Mouse (Mus musculus): ENCODE results near the gene Cer1. TPM values are rescaled to one million over a fixed set of nuclear protein-coding genes. Genes with fewer than 3 reads are reported as not detected.

Cer1 gene
- polyA plus RNA-seq, 1 experiment: not detected

- peaks cover 12% of the 10 kb centered on the region for H3K4me1 ChIP-seq (ENCODE audit: control insufficient read depth, insufficient read depth, low read length)
Observed at GRCm38 (mm10) chr4:82886148-82886547, 1.2 kb upstream of the Cer1 start.

GRCm38 (mm10) chr4:82885535-82885913 lies 576 bp upstream of the Cer1 start:
- H3K27me3 ChIP-seq (ENCODE audit: control insufficient read depth, insufficient read depth, low read length): no peaks in the 10 kb centered on the region
- no peak overlapping the region for H3K27ac ChIP-seq (ENCODE audit: insufficient read depth, low read length)
- no peak for DNase-seq
- TF ChIP-seq POLR2A (IDR thresholded peaks at IDR 0.05; ENCODE audit: borderline replicate concordance, insufficient read depth, low read length) (no peak), CTCF (IDR thresholded peaks at IDR 0.05; ENCODE audit: borderline replicate concordance, insufficient read depth, low read depth, low read length) (no peak)
- 80% methylated on average over 1 of the region's 1 CpGs for WGBS
- no peak overlapping the region for H3K4me3 ChIP-seq (replicated peaks; ENCODE audit: insufficient read depth, low read depth, low read length)
- H3K4me1 ChIP-seq (ENCODE audit: control insufficient read depth, insufficient read depth, low read length): peaks cover 12% of the 10 kb centered on the region

More at GRCm38 (mm10) chr4:82886148-82886547, 1.2 kb upstream of the Cer1 start:
- no peak overlapping the region for H3K27ac ChIP-seq (ENCODE audit: insufficient read depth, low read length)
- no peak for DNase-seq
- TF ChIP-seq POLR2A (IDR thresholded peaks at IDR 0.05; ENCODE audit: borderline replicate concordance, insufficient read depth, low read length): no peak
- TF ChIP-seq CTCF (IDR thresholded peaks at IDR 0.05; ENCODE audit: borderline replicate concordance, insufficient read depth, low read depth, low read length): no peak
- WGBS: 93% methylated on average over 2 of the region's 2 CpGs
- H3K27me3 ChIP-seq (ENCODE audit: control insufficient read depth, insufficient read depth, low read length): no peaks in the 10 kb centered on the region
- H3K4me3 ChIP-seq (replicated peaks; ENCODE audit: insufficient read depth, low read depth, low read length): no peak overlapping the region

- TF ChIP-seq CTCF (IDR thresholded peaks at IDR 0.05; ENCODE audit: borderline replicate concordance, insufficient read depth, low read depth, low read length): no peak
- TF ChIP-seq POLR2A (IDR thresholded peaks at IDR 0.05; ENCODE audit: borderline replicate concordance, insufficient read depth, low read length): no peak
- Histone ChIP-seq H3K4me3 (replicated peaks; ENCODE audit: insufficient read depth, low read depth, low read length) (no peak overlapping the region), H3K27ac (ENCODE audit: insufficient read depth, low read length) (no peak overlapping the region), H3K4me1 (ENCODE audit: control insufficient read depth, insufficient read depth, low read length) (peaks cover 12% of the 10 kb centered on the region), H3K27me3 (ENCODE audit: control insufficient read depth, insufficient read depth, low read length) (no peaks in the 10 kb centered on the region)
- 89% methylated on average over 9 of the region's 9 CpGs for WGBS
- DNase-seq: no peak
Observed at GRCm38 (mm10) chr4:82882500-82882899, 2.4 kb downstream of the Cer1 start.

DNA sequence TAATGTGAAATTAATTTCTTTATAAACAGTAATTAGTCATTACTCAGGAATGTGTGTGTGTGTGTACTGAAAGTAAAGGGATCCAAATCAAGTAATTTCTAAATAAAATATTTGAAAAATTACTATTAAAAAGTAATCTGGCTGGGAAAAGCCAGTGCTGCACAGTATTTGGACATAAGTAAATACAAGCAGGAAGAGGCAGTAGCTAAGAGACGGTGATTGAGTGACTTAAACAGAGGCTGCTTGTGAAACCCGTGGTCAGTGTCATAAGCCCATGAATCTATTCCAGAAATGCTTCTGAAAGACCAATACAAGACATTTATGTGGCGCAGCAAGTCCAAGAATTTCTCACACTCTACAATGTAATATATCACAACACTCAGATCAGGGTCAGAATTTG lies 3.6 kb downstream of the Cer1 start:
- H3K27ac ChIP-seq (ENCODE audit: insufficient read depth, low read length): no peak overlapping the region
- WGBS: 92% methylated on average over 3 of the region's 3 CpGs
- H3K27me3 ChIP-seq (ENCODE audit: control insufficient read depth, insufficient read depth, low read length): no peaks in the 10 kb centered on the region
- no peak for DNase-seq
- no peak for TF ChIP-seq CTCF (IDR thresholded peaks at IDR 0.05; ENCODE audit: borderline replicate concordance, insufficient read depth, low read depth, low read length)
- no peak for TF ChIP-seq POLR2A (IDR thresholded peaks at IDR 0.05; ENCODE audit: borderline replicate concordance, insufficient read depth, low read length)
- H3K4me3 ChIP-seq (replicated peaks; ENCODE audit: insufficient read depth, low read depth, low read length): no peak overlapping the region
- peaks cover 12% of the 10 kb centered on the region for H3K4me1 ChIP-seq (ENCODE audit: control insufficient read depth, insufficient read depth, low read length)

DNA sequence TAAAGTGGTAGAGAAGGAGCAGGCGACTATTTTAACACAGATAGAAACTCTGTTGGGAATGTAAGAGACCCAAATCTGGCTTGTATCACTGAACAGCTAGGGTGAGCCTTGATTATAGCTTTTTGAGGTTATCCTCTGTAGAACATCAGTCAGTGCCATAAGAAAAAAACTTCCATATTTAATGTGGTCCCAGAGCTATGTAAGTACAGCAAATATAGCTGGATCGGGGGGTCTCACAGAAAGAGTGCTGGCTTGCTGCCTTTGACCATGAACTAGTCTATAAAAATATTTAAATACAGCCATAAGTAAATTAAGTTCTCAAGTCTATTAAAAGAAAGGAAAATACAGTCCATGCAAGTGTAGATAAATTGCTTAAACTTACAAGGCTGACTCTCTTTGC lies 4.7 kb downstream of the Cer1 start:
- H3K4me3 ChIP-seq (replicated peaks; ENCODE audit: insufficient read depth, low read depth, low read length): no peak overlapping the region
- H3K27ac ChIP-seq (ENCODE audit: insufficient read depth, low read length): no peak overlapping the region
- WGBS: 83% methylated on average over 2 of the region's 2 CpGs
- DNase-seq: no peak
- H3K27me3 ChIP-seq (ENCODE audit: control insufficient read depth, insufficient read depth, low read length): no peaks in the 10 kb centered on the region
- peaks cover 12% of the 10 kb centered on the region for H3K4me1 ChIP-seq (ENCODE audit: control insufficient read depth, insufficient read depth, low read length)
- no peak for TF ChIP-seq CTCF (IDR thresholded peaks at IDR 0.05; ENCODE audit: borderline replicate concordance, insufficient read depth, low read depth, low read length)
- TF ChIP-seq POLR2A (IDR thresholded peaks at IDR 0.05; ENCODE audit: borderline replicate concordance, insufficient read depth, low read length): no peak

DNA sequence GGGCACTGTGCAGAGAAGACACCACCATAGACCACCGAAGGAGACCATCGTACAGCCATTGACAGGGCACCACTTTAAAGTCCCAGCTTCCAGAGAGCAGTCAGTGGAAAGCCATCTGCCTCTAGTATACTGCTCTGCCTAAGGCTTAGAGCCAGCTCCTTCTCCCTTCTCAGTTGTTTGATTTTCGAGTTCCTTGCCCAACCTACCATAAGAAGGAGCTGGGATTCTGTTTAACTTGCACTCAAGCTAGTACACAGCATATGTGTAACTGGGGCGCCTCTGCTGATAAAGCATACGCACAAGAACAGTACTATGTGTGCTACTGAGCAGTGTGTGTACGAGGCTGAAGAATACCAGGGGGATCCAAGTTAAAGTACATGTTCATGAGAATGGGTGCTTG lies 5.8 kb downstream of the Cer1 start:
- H3K27ac ChIP-seq (ENCODE audit: insufficient read depth, low read length): no peak overlapping the region
- 69% methylated on average over 6 of the region's 6 CpGs for WGBS
- no peak for DNase-seq
- TF ChIP-seq POLR2A (IDR thresholded peaks at IDR 0.05; ENCODE audit: borderline replicate concordance, insufficient read depth, low read length) (no peak), CTCF (IDR thresholded peaks at IDR 0.05; ENCODE audit: borderline replicate concordance, insufficient read depth, low read depth, low read length) (no peak)
- no peaks in the 10 kb centered on the region for H3K27me3 ChIP-seq (ENCODE audit: control insufficient read depth, insufficient read depth, low read length)
- H3K4me1 ChIP-seq (ENCODE audit: control insufficient read depth, insufficient read depth, low read length): peaks cover under 1% of the 10 kb centered on the region; the same call in 1 of the 2 replicates
- H3K4me3 ChIP-seq (replicated peaks; ENCODE audit: insufficient read depth, low read depth, low read length): no peak overlapping the region

GRCm38 (mm10) chr4:82876656-82877055 lies 8.3 kb downstream of the Cer1 start:
- DNase-seq: no peak
- Histone ChIP-seq H3K27me3 (ENCODE audit: control insufficient read depth, insufficient read depth, low read length) (no peaks in the 10 kb centered on the region), H3K4me1 (ENCODE audit: control insufficient read depth, insufficient read depth, low read length) (no peaks in the 10 kb centered on the region), H3K4me3 (replicated peaks; ENCODE audit: insufficient read depth, low read depth, low read length) (no peak overlapping the region), H3K27ac (ENCODE audit: insufficient read depth, low read length) (no peak overlapping the region)
- TF ChIP-seq CTCF (IDR thresholded peaks at IDR 0.05; ENCODE audit: borderline replicate concordance, insufficient read depth, low read depth, low read length) (no peak), POLR2A (IDR thresholded peaks at IDR 0.05; ENCODE audit: borderline replicate concordance, insufficient read depth, low read length) (no peak)
- WGBS: 86% methylated on average over 2 of the region's 2 CpGs

DNA sequence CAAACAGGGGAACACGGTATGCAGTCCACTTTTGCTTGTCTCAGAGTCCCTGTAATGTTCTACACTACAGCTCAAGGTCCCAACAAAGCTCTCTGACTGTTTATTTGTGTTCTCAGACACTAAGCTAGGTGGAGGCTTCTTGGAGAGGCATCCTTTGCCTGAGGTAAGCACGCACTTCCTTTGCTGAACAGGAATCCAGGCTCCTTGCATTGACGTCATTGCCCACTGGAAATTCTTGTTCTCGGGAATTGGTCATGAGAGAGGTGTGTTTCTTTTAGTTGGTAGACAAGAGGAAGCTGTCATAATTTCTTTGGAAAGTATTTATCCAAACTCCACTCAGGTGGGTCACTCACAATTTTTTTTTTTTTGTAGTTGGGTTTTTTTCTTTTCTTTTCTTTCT lies 9.4 kb downstream of the Cer1 start:
- H3K27ac ChIP-seq (ENCODE audit: insufficient read depth, low read length): no peak overlapping the region
- TF ChIP-seq CTCF (IDR thresholded peaks at IDR 0.05; ENCODE audit: borderline replicate concordance, insufficient read depth, low read depth, low read length): no peak
- no peak for TF ChIP-seq POLR2A (IDR thresholded peaks at IDR 0.05; ENCODE audit: borderline replicate concordance, insufficient read depth, low read length)
- no peak for DNase-seq
- H3K4me3 ChIP-seq (replicated peaks; ENCODE audit: insufficient read depth, low read depth, low read length): no peak overlapping the region
- no peaks in the 10 kb centered on the region for H3K27me3 ChIP-seq (ENCODE audit: control insufficient read depth, insufficient read depth, low read length)
- 90% methylated on average over 4 of the region's 4 CpGs for WGBS
- H3K4me1 ChIP-seq (ENCODE audit: control insufficient read depth, insufficient read depth, low read length): no peaks in the 10 kb centered on the region

Measured in cerebellum, adult 2 months (tissue).